Mouse (Mus musculus): Measurements from ENCODE around the gene Nudt1.

- TF ChIP-seq CTCF (conservative IDR thresholded peaks at IDR 0.05; ENCODE audit: low read length), result no peak
- TF ChIP-seq POU5F1 (IDR thresholded peaks at IDR 0.05; ENCODE audit: borderline replicate concordance, low read length), result no peak
These were observed 63.0 kb downstream of the Nudt1 start for GRCm38 (mm10) chr5:140384462-140384861.
